Mouse (Mus musculus): Measurements from ENCODE around the gene Entpd7. TPM values are rescaled to one million over a fixed set of nuclear protein-coding genes. Genes with fewer than 3 reads are reported as not detected.

Gene Entpd7
- polyA plus RNA-seq, 1 experiment from 2014 or later: 12.3 TPM

DNA sequence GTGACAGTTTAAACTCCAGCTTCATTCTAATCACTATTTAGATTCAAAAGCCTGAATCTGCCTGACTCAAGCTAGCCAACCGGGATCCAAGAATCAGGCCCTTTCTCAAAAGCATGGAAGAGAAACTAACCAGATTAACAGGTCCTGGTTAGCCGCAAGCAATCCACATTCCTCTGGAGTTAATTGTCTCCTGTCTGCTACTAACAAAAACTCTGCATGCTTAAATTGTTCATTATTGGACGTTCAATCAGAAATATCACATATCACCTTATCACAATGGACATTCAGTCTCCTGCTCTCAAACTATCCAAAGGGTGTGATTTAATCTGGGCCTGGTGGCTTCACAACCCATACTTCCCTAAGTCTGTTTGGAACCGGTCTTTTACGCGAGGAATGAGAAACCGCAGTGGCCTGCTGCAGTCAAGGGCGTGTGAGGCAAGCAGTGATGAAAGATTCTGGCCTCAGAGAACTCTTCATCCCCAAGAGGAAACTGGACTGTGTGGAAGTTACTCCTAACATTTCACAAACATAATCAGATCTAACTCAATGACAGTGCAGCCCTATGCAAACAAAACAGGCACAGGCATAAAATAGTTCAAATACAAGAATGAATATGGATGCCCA, 20.2 kb upstream of the Entpd7 start:
- Histone ChIP-seq H3K9ac (ENCODE audit: low read depth, low read length) (no peak overlapping the region), H3K9me3 (ENCODE audit: control insufficient read depth, low read length) (no peaks in the 10 kb centered on the region), H3K4me2 (ENCODE audit: low read depth, low read length) (no peak overlapping the region; the same call in 1 of the 2 replicates), H3K4me1 (ENCODE audit: control insufficient read depth, insufficient read depth, low read length) (peaks cover 8% of the 10 kb centered on the region), H3K36me3 (ENCODE audit: control insufficient read depth, insufficient read depth, low read length) (peaks cover 11% of the 10 kb centered on the region; the same call in 1 of the 2 replicates), H3K27ac (replicated peaks; ENCODE audit: low read depth, low read length) (no peak overlapping the region), H3K4me3 (ENCODE audit: low read depth, low read length) (no peak overlapping the region), H3K27me3 (replicated peaks; ENCODE audit: control insufficient read depth, insufficient read depth, low read length) (no peaks in the 10 kb centered on the region)
- ATAC-seq (ENCODE audit: low read depth): no peak
- 63% methylated on average over 8 of the region's 8 CpGs for WGBS
- peak; percentile 31 for DNase-seq (ENCODE audit: low spot score)

DNA sequence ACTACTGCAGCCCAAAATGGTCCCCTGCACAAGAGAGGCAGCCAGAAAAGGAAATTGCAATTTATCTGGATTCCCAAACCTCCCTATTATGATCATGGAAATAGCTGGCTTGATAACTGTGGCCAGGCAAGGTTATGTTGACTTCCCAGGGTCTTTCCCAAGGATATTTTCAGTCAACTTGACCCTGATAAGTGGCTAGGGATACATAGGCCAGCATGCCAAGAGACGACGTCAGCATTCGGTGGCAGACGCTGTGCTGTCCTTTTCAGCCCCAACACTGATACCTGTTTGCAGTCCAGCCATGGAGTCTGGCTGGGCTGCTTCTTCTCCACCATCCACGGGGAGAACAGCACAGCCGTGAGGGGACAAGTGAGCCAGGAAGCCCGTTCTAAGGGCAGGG, 18.4 kb upstream of the Entpd7 start:
- H3K27me3 ChIP-seq (replicated peaks; ENCODE audit: control insufficient read depth, insufficient read depth, low read length): no peaks in the 10 kb centered on the region
- WGBS: 78% methylated on average over 7 of the region's 7 CpGs
- no peak overlapping the region for H3K27ac ChIP-seq (replicated peaks; ENCODE audit: low read depth, low read length)
- H3K4me3 ChIP-seq (ENCODE audit: low read depth, low read length): no peak overlapping the region
- ATAC-seq (ENCODE audit: low read depth) (no peak), DNase-seq (ENCODE audit: low spot score) (no peak)
- no peaks in the 10 kb centered on the region for H3K9me3 ChIP-seq (ENCODE audit: control insufficient read depth, low read length)
- peaks cover 10% of the 10 kb centered on the region for H3K4me1 ChIP-seq (ENCODE audit: control insufficient read depth, insufficient read depth, low read length)
- H3K9ac ChIP-seq (ENCODE audit: low read depth, low read length): no peak overlapping the region
- H3K36me3 ChIP-seq (ENCODE audit: control insufficient read depth, insufficient read depth, low read length): 0 out of 2 replicates have a peak, but pooled peaks cover 7% of the 10 kb centered on the region
- H3K4me2 ChIP-seq (ENCODE audit: low read depth, low read length): no peak overlapping the region

DNA sequence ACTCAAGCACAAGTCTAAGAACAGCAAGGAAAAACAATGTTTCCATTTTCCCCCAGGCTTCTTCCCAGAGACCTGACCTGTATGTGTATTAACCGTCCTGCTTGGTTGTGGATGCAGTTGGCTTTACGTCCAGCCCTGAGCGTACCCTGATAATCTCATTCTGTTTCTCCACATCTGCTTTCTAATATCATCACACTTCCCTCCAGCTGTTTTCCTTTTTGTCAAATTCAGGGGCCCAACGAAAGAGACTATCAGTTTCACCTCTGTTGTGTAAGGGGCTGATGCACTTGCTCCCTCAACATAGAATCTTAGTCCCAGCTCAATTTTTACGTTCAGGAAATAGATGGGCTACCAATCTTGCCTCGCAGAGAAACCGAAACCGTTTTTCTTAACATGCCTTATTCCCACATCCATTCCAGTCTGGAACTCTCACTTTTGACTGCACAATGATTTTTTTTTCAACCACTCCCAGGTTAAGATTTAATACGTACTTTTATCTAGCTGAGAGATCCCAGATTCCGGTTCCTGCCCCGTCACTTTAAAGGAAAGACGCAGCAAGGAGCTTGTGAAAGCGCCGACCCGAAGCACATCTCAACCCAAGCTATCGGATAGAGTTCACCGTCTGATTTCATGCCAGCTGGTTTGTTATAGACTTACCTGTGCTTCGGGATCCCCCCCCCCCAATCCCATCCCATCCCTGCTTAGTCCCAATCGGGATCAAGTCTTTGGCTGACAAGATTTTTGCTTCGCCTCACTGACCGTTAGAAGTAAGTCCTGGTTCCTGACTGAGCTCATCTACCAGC, 15.8 kb upstream of the Entpd7 start:
- peak; percentile 40 for DNase-seq (ENCODE audit: low spot score)
- Histone ChIP-seq H3K4me3 (ENCODE audit: low read depth, low read length) (peak overlapping the region; percentile 74), H3K4me1 (ENCODE audit: control insufficient read depth, insufficient read depth, low read length) (peaks cover 16% of the 10 kb centered on the region), H3K27ac (replicated peaks; ENCODE audit: low read depth, low read length) (no peak overlapping the region), H3K9ac (ENCODE audit: low read depth, low read length) (peak overlapping the region; percentile 85), H3K9me3 (ENCODE audit: control insufficient read depth, low read length) (no peaks in the 10 kb centered on the region), H3K27me3 (replicated peaks; ENCODE audit: control insufficient read depth, insufficient read depth, low read length) (peaks cover 4% of the 10 kb centered on the region; the same call in 1 of the 2 replicates), H3K4me2 (ENCODE audit: low read depth, low read length) (peak overlapping the region; percentile 64), H3K36me3 (ENCODE audit: control insufficient read depth, insufficient read depth, low read length) (no peaks in the 10 kb centered on the region)
- 5% methylated on average over 21 of the region's 21 CpGs for WGBS
- ATAC-seq (ENCODE audit: low read depth): no peak

DNA sequence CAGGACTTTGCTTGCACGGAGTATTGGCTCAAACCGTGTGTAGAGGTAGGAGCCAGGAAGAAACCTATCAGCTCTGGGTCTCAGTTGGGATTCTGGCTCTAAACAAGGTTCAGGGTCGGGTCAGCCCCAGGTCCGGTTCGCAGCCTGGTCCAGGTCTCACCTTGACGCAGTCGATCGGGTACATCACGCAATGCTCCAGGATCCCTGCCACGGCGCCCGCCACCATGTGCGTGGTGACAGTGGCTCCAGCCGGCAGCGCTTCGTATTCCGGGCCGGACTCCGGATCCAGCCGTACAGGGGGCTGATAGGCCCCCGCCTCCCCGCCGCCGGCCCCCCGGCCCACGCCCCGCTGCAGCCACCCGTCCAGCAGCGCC, 15.2 kb upstream of the Entpd7 start:
- WGBS: 0% methylated on average over 13 of the region's 29 CpGs
- Histone ChIP-seq H3K4me1 (ENCODE audit: control insufficient read depth, insufficient read depth, low read length) (peaks cover 16% of the 10 kb centered on the region), H3K27ac (replicated peaks; ENCODE audit: low read depth, low read length) (peak overlapping the region; percentile 53), H3K27me3 (replicated peaks; ENCODE audit: control insufficient read depth, insufficient read depth, low read length) (peaks cover 4% of the 10 kb centered on the region; the same call in 1 of the 2 replicates), H3K9me3 (ENCODE audit: control insufficient read depth, low read length) (no peaks in the 10 kb centered on the region), H3K4me3 (ENCODE audit: low read depth, low read length) (peak overlapping the region; percentile 74), H3K36me3 (ENCODE audit: control insufficient read depth, insufficient read depth, low read length) (no peaks in the 10 kb centered on the region), H3K4me2 (ENCODE audit: low read depth, low read length) (peak overlapping the region; percentile 64), H3K9ac (ENCODE audit: low read depth, low read length) (peak overlapping the region; percentile 85)
- peak; percentile 30 for DNase-seq (ENCODE audit: low spot score)
- ATAC-seq (ENCODE audit: low read depth): peak; percentile 2; the same call in 1 of the 2 replicates

GRCm38 (mm10) chr19:43674730-43675524, 14.5 kb upstream of the Entpd7 start, which contains the start of gene Slc25a28:
Gene Slc25a28 (minus strand): TSS chr19:43674881.
- Histone ChIP-seq H3K4me3 (ENCODE audit: low read depth, low read length) (peak within 1 kb of the TSS; percentile 74), H3K9ac (ENCODE audit: low read depth, low read length) (peak within 1 kb of the TSS; percentile 85), H3K9me3 (ENCODE audit: control insufficient read depth, low read length) (no peaks in the 10 kb centered on the region), H3K4me1 (ENCODE audit: control insufficient read depth, insufficient read depth, low read length) (peaks cover 16% of the 10 kb centered on the region), H3K27me3 (replicated peaks; ENCODE audit: control insufficient read depth, insufficient read depth, low read length) (peaks cover 4% of the 10 kb centered on the region; the same call in 1 of the 2 replicates), H3K4me2 (ENCODE audit: low read depth, low read length) (peak within 1 kb of the TSS; percentile 83), H3K36me3 (ENCODE audit: control insufficient read depth, insufficient read depth, low read length) (no peaks in the 10 kb centered on the region), H3K27ac (replicated peaks; ENCODE audit: low read depth, low read length) (peak within 1 kb of the TSS; percentile 86)
- DNase-seq (ENCODE audit: low spot score) (peak; percentile 100), ATAC-seq (ENCODE audit: low read depth) (peak; percentile 96)
- WGBS: under 1% methylated on average over 44 of the region's 79 CpGs

GRCm38 (mm10) chr19:43675525-43676400, 13.7 kb upstream of the Entpd7 start:
- 3% methylated on average over 39 of the region's 43 CpGs for WGBS
- Histone ChIP-seq H3K27ac (replicated peaks; ENCODE audit: low read depth, low read length) (peak overlapping the region; percentile 86), H3K4me1 (ENCODE audit: control insufficient read depth, insufficient read depth, low read length) (peaks cover 16% of the 10 kb centered on the region), H3K9ac (ENCODE audit: low read depth, low read length) (peak overlapping the region; percentile 62), H3K4me3 (ENCODE audit: low read depth, low read length) (peak overlapping the region; percentile 74), H3K9me3 (ENCODE audit: control insufficient read depth, low read length) (no peaks in the 10 kb centered on the region), H3K36me3 (ENCODE audit: control insufficient read depth, insufficient read depth, low read length) (no peaks in the 10 kb centered on the region), H3K4me2 (ENCODE audit: low read depth, low read length) (peak overlapping the region; percentile 83), H3K27me3 (replicated peaks; ENCODE audit: control insufficient read depth, insufficient read depth, low read length) (peaks cover 4% of the 10 kb centered on the region; the same call in 1 of the 2 replicates)
- peak; percentile 82 for DNase-seq (ENCODE audit: low spot score)
- ATAC-seq (ENCODE audit: low read depth): no peak

DNA sequence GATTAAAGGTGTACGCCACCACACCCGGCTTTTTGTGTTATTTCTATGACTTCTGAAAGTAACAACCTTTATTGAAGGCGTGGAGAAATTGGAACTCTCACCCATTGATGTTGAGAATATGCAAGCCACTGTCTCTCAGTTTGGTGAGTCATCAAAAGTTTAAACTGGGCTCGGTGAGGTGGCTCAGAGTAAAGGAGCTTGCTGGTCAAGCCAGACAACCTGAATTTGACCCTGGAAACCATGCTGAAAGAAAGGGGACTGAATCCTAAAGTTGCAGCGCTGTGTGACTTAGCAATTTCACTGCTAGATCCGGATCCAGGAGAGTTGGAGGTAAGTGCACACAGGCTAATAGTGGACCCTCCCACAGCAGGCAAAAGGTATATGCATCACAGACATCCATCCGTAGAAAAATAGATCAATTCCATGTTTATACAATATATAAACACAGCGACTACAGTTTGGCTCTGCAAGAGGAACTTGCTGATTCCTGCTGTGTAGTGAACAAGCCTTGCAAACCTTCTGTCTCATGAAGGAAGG, 10.9 kb upstream of the Entpd7 start:
- Histone ChIP-seq H3K9me3 (ENCODE audit: control insufficient read depth, low read length) (no peaks in the 10 kb centered on the region), H3K36me3 (ENCODE audit: control insufficient read depth, insufficient read depth, low read length) (no peaks in the 10 kb centered on the region), H3K9ac (ENCODE audit: low read depth, low read length) (no peak overlapping the region), H3K4me2 (ENCODE audit: low read depth, low read length) (no peak overlapping the region), H3K27ac (replicated peaks; ENCODE audit: low read depth, low read length) (no peak overlapping the region), H3K4me3 (ENCODE audit: low read depth, low read length) (no peak overlapping the region), H3K27me3 (replicated peaks; ENCODE audit: control insufficient read depth, insufficient read depth, low read length) (peaks cover 4% of the 10 kb centered on the region; the same call in 1 of the 2 replicates), H3K4me1 (ENCODE audit: control insufficient read depth, insufficient read depth, low read length) (peaks cover 9% of the 10 kb centered on the region; the same call in 1 of the 2 replicates)
- WGBS: 72% methylated on average over 8 of the region's 8 CpGs
- no peak for DNase-seq (ENCODE audit: low spot score)
- ATAC-seq (ENCODE audit: low read depth): no peak
